Mouse (Mus musculus): ENCODE measurements at regions not wholly inside any gene's neighbourhood (a gene's known extent, or its start where the extent isn't known, plus 50 kb on each side); places are given as distances from the start of the nearest gene placed in this dataset.

GRCm38 (mm10) chr1:137227098-137227485, 266.8 kb upstream of the Nr5a2 start:
- Histone ChIP-seq H3K9me3 (ENCODE audit: control insufficient read depth, low read length) (0 out of 2 replicates have a peak, but pooled peaks cover 4% of the 10 kb centered on the region), H3K27me3 (replicated peaks; ENCODE audit: control insufficient read depth, insufficient read depth, low read length) (no peaks in the 10 kb centered on the region), H3K27ac (ENCODE audit: low read length) (no peak overlapping the region), H3K9ac (ENCODE audit: low read depth, low read length) (no peak overlapping the region), H3K36me3 (ENCODE audit: control insufficient read depth, insufficient read depth, low read length) (no peaks in the 10 kb centered on the region), H3K4me3 (ENCODE audit: low read length) (no peak overlapping the region), H3K4me2 (ENCODE audit: low read depth, low read length) (no peak overlapping the region), H3K4me1 (ENCODE audit: control insufficient read depth, insufficient read depth, low read length) (no peaks in the 10 kb centered on the region)
- WGBS, result 77% methylated on average over 4 of the region's 4 CpGs
- ATAC-seq, result no peak

GRCm38 (mm10) chr1:137226479-137227097, 266.3 kb upstream of the Nr5a2 start:
- 82% methylated on average over 6 of the region's 6 CpGs for WGBS
- Histone ChIP-seq H3K9ac (ENCODE audit: low read depth, low read length) (no peak overlapping the region), H3K4me3 (ENCODE audit: low read length) (no peak overlapping the region), H3K4me2 (ENCODE audit: low read depth, low read length) (no peak overlapping the region), H3K27ac (ENCODE audit: low read length) (no peak overlapping the region), H3K27me3 (replicated peaks; ENCODE audit: control insufficient read depth, insufficient read depth, low read length) (no peaks in the 10 kb centered on the region), H3K9me3 (ENCODE audit: control insufficient read depth, low read length) (0 out of 2 replicates have a peak, but pooled peaks cover 4% of the 10 kb centered on the region), H3K36me3 (ENCODE audit: control insufficient read depth, insufficient read depth, low read length) (no peaks in the 10 kb centered on the region), H3K4me1 (ENCODE audit: control insufficient read depth, insufficient read depth, low read length) (peaks cover 4% of the 10 kb centered on the region)
- ATAC-seq, result no peak

GRCm38 (mm10) chr1:137225418-137225817, 265.2 kb upstream of the Nr5a2 start:
- H3K4me3 ChIP-seq (ENCODE audit: low read length), result no peak overlapping the region
- H3K36me3 ChIP-seq (ENCODE audit: control insufficient read depth, insufficient read depth, low read length), result no peaks in the 10 kb centered on the region
- H3K9ac ChIP-seq (ENCODE audit: low read depth, low read length), result no peak overlapping the region
- 31% methylated on average over 3 of the region's 3 CpGs for WGBS
- H3K4me1 ChIP-seq (ENCODE audit: control insufficient read depth, insufficient read depth, low read length), result peaks cover 11% of the 10 kb centered on the region
- 0 out of 2 replicates have a peak, but pooled peaks cover 4% of the 10 kb centered on the region for H3K9me3 ChIP-seq (ENCODE audit: control insufficient read depth, low read length)
- no peak overlapping the region for H3K27ac ChIP-seq (ENCODE audit: low read length)
- peak; percentile 72; the same call in 1 of the 2 replicates for ATAC-seq
- H3K4me2 ChIP-seq (ENCODE audit: low read depth, low read length), result no peak overlapping the region
- no peaks in the 10 kb centered on the region for H3K27me3 ChIP-seq (replicated peaks; ENCODE audit: control insufficient read depth, insufficient read depth, low read length)

- H3K27ac ChIP-seq (ENCODE audit: low read length), result no peak overlapping the region
- H3K4me1 ChIP-seq (ENCODE audit: control insufficient read depth, insufficient read depth, low read length), result peaks cover 11% of the 10 kb centered on the region
- H3K36me3 ChIP-seq (ENCODE audit: control insufficient read depth, insufficient read depth, low read length), result no peaks in the 10 kb centered on the region
- 0 out of 2 replicates have a peak, but pooled peaks have one; percentile 11 for ATAC-seq
- no peak overlapping the region for H3K4me2 ChIP-seq (ENCODE audit: low read depth, low read length)
- H3K4me3 ChIP-seq (ENCODE audit: low read length), result no peak overlapping the region
- H3K27me3 ChIP-seq (replicated peaks; ENCODE audit: control insufficient read depth, insufficient read depth, low read length), result no peaks in the 10 kb centered on the region
- no peak overlapping the region for H3K9ac ChIP-seq (ENCODE audit: low read depth, low read length)
- 71% methylated on average over 10 of the region's 10 CpGs for WGBS
- H3K9me3 ChIP-seq (ENCODE audit: control insufficient read depth, low read length), result 0 out of 2 replicates have a peak, but pooled peaks cover 4% of the 10 kb centered on the region
Observed at GRCm38 (mm10) chr1:137223052-137223451, 262.8 kb upstream of the Nr5a2 start.

- H3K4me3 ChIP-seq (ENCODE audit: low read length), result peak overlapping the region; percentile 29
- no peak overlapping the region for H3K27ac ChIP-seq (ENCODE audit: low read length)
- peak overlapping the region; percentile 60 for H3K4me2 ChIP-seq (ENCODE audit: low read depth, low read length)
- ATAC-seq, result peak; percentile 41
- no peaks in the 10 kb centered on the region for H3K36me3 ChIP-seq (ENCODE audit: control insufficient read depth, insufficient read depth, low read length)
- 17% methylated on average over 25 of the region's 25 CpGs for WGBS
- peaks cover 11% of the 10 kb centered on the region for H3K4me1 ChIP-seq (ENCODE audit: control insufficient read depth, insufficient read depth, low read length)
- H3K27me3 ChIP-seq (replicated peaks; ENCODE audit: control insufficient read depth, insufficient read depth, low read length), result no peaks in the 10 kb centered on the region
- peak overlapping the region; percentile 43; the same call in 1 of the 2 replicates for H3K9ac ChIP-seq (ENCODE audit: low read depth, low read length)
- no peaks in the 10 kb centered on the region for H3K9me3 ChIP-seq (ENCODE audit: control insufficient read depth, low read length)
Observed at GRCm38 (mm10) chr1:137221087-137222057, 261.1 kb upstream of the Nr5a2 start.

GRCm38 (mm10) chr1:137220226-137220625, 260.0 kb upstream of the Nr5a2 start:
- H3K4me2 ChIP-seq (ENCODE audit: low read depth, low read length), result no peak overlapping the region
- ATAC-seq, result no peak
- no peak overlapping the region for H3K27ac ChIP-seq (ENCODE audit: low read length)
- 75% methylated on average over 6 of the region's 6 CpGs for WGBS
- H3K9me3 ChIP-seq (ENCODE audit: control insufficient read depth, low read length), result no peaks in the 10 kb centered on the region
- no peak overlapping the region for H3K9ac ChIP-seq (ENCODE audit: low read depth, low read length)
- peaks cover 11% of the 10 kb centered on the region for H3K4me1 ChIP-seq (ENCODE audit: control insufficient read depth, insufficient read depth, low read length)
- no peaks in the 10 kb centered on the region for H3K27me3 ChIP-seq (replicated peaks; ENCODE audit: control insufficient read depth, insufficient read depth, low read length)
- no peak overlapping the region for H3K4me3 ChIP-seq (ENCODE audit: low read length)
- no peaks in the 10 kb centered on the region for H3K36me3 ChIP-seq (ENCODE audit: control insufficient read depth, insufficient read depth, low read length)

- Histone ChIP-seq H3K27me3 (replicated peaks; ENCODE audit: control insufficient read depth, insufficient read depth, low read length) (no peaks in the 10 kb centered on the region), H3K4me1 (ENCODE audit: control insufficient read depth, insufficient read depth, low read length) (peaks cover 13% of the 10 kb centered on the region), H3K9ac (ENCODE audit: low read depth, low read length) (no peak overlapping the region), H3K36me3 (ENCODE audit: control insufficient read depth, insufficient read depth, low read length) (no peaks in the 10 kb centered on the region), H3K9me3 (ENCODE audit: control insufficient read depth, low read length) (no peaks in the 10 kb centered on the region), H3K4me2 (ENCODE audit: low read depth, low read length) (no peak overlapping the region), H3K27ac (ENCODE audit: low read length) (no peak overlapping the region), H3K4me3 (ENCODE audit: low read length) (no peak overlapping the region)
- WGBS, result 63% methylated on average over 11 of the region's 11 CpGs
- ATAC-seq, result no peak
Observed at GRCm38 (mm10) chr1:137218611-137219010, 258.4 kb upstream of the Nr5a2 start.

GRCm38 (mm10) chr1:137218096-137218495, 257.8 kb upstream of the Nr5a2 start:
- Histone ChIP-seq H3K4me3 (ENCODE audit: low read length) (no peak overlapping the region), H3K4me2 (ENCODE audit: low read depth, low read length) (no peak overlapping the region), H3K27ac (ENCODE audit: low read length) (no peak overlapping the region), H3K36me3 (ENCODE audit: control insufficient read depth, insufficient read depth, low read length) (no peaks in the 10 kb centered on the region), H3K27me3 (replicated peaks; ENCODE audit: control insufficient read depth, insufficient read depth, low read length) (no peaks in the 10 kb centered on the region), H3K4me1 (ENCODE audit: control insufficient read depth, insufficient read depth, low read length) (peaks cover 13% of the 10 kb centered on the region), H3K9me3 (ENCODE audit: control insufficient read depth, low read length) (no peaks in the 10 kb centered on the region), H3K9ac (ENCODE audit: low read depth, low read length) (no peak overlapping the region)
- no peak for ATAC-seq
- 63% methylated on average over 4 of the region's 4 CpGs for WGBS

- no peak for ATAC-seq
- H3K27me3 ChIP-seq (replicated peaks; ENCODE audit: control insufficient read depth, insufficient read depth, low read length), result no peaks in the 10 kb centered on the region
- H3K4me1 ChIP-seq (ENCODE audit: control insufficient read depth, insufficient read depth, low read length), result peaks cover 13% of the 10 kb centered on the region
- H3K4me3 ChIP-seq (ENCODE audit: low read length), result no peak overlapping the region
- no peaks in the 10 kb centered on the region for H3K9me3 ChIP-seq (ENCODE audit: control insufficient read depth, low read length)
- H3K27ac ChIP-seq (ENCODE audit: low read length), result no peak overlapping the region
- H3K9ac ChIP-seq (ENCODE audit: low read depth, low read length), result no peak overlapping the region
- H3K36me3 ChIP-seq (ENCODE audit: control insufficient read depth, insufficient read depth, low read length), result no peaks in the 10 kb centered on the region
- 95% methylated on average over 5 of the region's 5 CpGs for WGBS
- no peak overlapping the region for H3K4me2 ChIP-seq (ENCODE audit: low read depth, low read length)
Observed at GRCm38 (mm10) chr1:137217206-137217605, 257.0 kb upstream of the Nr5a2 start.
